Mouse (Mus musculus): ENCODE results near the gene Zc3h12d.

Zc3h12d gene

DNA sequence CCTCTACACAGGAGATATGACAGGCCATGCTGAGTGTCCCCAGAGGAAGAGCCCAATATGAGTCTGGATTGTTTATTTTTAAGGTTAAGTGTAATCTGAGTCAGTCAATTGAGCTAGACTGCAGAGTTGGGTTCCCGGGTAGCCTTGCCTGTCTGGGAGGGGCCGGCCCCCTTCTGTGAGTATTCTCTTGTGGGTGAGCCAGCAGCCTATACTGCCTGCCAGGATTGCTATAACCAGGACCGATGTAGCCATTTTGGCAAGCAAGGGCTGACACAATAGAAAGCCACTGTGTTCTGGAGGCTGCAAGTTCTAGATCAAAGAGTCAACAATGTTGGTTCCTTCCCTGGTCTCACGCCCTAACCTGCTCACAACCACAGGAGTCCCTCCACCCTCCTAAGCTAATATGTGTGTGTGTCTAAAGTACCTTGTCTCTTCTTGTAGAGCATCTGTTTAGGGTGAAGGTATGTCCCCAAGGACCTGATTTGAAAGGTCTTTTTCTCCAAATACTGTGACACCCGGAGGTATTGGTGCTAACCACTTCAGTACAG lies 6.7 kb downstream of the Zc3h12d start:
- DNase-seq (ENCODE audit: low spot score in 2 of 2) = no peak

DNA sequence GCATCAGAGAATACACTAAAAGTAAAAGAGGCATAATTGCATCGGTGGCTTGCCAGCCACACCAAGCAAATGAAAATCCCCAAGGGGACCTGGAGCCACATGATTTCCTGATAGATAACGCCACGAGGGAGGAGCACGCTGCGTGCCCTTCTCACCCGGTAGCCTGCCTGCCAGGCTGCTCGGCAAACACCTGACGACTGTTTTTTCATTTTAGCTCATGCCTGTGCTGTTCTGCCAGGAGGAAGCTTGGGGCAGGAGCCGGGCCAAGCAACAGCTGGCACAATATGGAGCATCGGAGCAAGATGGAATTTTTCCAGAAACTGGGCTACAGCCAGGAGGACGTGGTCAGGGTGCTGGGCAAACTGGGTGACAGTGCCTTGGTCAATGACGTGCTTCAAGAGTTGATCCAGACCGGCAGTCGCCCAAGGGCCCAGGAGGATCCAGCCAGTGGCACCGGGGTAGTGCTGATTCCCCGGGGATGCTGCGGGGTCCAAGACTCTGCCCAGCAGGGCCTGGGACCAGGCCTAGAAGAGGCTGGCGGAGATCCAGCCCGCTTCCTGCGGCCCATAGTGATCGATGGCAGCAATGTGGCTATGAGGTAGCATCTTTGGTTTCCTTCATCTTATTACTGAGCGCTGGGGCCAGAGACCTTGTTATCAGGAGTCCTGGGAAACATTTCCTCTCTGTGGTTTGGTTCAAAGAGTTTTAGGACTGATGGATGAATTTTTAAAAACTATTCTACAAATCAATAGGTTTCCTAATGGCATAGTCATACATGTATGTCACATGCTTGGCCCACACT lies 7.5 kb downstream of the Zc3h12d start:
- peak in 1 of 2 experiments; percentile 21 for DNase-seq (ENCODE audit: low spot score in 2 of 2)

DNA sequence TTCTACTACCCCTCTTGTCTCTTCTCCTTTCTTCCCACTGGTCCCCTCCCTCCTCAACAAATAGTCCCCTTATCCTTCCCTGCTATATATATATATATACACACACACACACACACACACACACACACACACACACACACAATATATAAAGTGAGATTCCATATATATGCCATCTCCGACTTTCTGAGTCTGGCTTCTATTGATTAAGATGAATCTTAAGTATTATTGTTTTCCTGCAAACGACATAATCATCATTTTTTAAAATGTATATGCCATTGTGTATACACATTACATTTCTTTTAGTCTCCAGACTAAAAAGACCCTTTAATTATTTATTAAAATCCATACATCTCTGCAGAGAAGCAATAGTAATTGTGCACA lies 8.1 kb downstream of the Zc3h12d start:
- no peak for DNase-seq (ENCODE audit: low spot score in 2 of 2)

DNA sequence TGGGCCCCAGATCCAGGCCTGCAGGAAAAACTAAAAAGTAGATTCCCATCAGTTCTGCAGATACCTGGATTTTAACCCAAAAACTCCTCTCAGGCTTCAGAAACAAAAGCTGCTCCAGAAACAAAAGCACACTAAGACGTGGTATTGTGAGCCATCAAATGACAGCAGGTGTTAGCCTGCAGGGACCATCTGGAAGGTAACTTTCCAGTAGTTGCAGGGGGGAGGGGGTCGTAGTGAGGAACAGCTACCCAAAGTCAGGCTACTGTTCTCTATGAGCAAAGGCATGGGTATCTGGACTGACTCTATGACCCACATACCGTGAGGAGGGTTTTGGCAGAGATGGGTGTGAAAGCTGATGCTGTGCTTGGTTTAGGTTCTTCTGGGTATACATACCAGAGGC lies 8.5 kb downstream of the Zc3h12d start:
- no peak for DNase-seq (ENCODE audit: low spot score in 2 of 2)

DNA sequence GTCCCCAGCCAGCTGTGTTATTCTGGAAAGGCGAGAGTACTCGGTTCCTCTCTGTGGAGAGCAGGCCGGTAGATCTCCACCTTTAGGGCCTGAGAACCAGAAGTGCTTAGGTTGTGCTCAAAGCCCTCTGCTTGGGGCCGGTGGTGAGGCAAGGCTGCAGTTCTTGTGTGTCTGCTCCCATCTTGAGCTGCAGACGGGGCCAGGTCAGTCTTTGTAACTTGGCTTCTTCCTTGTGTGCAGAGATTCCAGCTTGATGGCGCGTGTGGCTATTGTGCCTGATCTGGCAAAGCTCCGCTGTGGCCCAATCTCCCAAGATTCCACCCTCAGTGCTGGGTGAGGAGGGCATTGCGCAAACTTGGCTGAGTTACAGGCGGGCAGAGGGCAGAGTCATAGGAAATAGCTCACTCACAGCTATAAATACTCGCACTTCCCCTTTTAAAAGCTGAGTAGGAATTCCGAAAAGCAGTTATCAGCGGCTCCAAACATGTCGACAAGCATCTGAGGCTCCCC lies 9.4 kb downstream of the Zc3h12d start:
- no peak for DNase-seq (ENCODE audit: low spot score in 2 of 2)

DNA sequence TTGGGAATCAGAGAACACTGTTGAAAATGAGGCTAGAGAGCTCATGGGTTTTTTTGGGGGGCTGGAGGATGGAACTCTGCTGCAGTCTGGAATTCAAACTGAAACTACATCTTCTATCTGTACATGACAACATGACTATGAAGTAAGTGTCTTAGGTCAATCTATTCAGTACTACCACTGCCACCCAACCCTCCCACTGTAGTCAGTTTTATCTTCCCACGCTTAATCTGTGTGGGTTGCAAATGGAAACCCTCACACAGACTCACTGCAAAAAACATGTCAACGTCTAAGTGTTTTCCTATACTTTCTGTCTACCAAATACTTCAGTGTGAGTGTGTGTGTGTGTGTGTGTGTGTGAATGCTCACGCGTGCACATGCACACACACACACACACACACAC lies 10.9 kb downstream of the Zc3h12d start:
- no peak for DNase-seq (ENCODE audit: low spot score in 2 of 2)

DNA sequence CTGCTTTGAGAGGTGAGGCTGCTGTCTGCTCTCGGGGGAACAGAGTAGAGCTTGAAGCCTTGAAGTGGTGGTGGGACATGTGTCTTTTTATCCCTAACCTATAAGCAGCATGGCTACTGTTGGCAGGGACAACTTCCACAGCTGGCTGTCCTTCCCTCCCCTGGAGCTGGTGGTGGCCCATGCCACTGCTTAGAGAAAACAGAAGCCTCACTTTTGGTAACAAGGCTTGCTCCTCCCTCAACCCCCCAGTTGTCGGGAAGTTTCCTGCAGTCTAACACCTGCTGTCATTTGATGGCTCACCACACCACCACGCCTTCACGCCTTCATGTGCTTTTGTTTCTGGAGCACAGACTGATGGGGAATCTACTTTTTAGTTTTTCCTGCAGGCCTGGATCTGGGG lies 11.9 kb downstream of the Zc3h12d start:
- no peak for DNase-seq (ENCODE audit: low spot score in 2 of 2)

DNA sequence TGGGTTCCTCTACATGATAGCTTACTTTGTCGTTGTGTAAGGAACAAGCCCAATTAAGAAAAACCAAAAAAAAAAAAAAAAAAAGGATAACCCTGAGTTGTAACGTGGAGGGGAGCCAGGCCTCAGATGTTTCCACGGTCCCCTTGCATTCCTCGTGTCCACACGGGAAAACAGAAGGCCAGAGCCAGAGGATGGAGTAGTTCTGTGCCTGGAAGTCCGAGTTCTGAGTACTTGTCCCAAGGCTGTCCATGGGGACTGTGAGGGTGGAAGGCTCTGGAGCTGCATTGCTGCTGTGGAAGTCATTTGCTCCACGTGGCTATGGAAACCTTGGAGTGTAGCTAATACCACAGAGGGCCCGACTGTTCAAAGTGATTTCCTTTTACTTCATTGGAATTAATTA lies 12.9 kb downstream of the Zc3h12d start:
- no peak for DNase-seq (ENCODE audit: low spot score in 2 of 2)

DNA sequence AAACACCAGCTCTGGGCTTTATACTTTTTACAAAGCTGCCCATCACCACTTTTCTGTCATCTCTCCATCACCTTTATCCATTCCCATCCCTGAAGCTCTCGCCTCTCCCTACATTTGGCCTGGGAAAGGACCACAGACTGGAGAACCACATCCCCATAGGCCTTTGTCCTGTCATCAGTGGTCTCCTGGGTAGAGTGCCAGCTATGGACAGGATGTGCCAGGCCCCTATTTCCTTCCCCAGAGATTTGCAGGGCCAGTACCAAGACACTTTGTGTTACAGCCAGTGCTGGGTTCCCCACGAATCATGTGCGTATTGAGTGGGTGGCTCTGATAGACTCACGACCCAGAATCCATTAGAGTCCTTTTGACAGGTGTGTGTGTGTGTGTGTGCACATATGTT lies 13.7 kb downstream of the Zc3h12d start:
- DNase-seq (ENCODE audit: low spot score in 2 of 2) = no peak

DNA sequence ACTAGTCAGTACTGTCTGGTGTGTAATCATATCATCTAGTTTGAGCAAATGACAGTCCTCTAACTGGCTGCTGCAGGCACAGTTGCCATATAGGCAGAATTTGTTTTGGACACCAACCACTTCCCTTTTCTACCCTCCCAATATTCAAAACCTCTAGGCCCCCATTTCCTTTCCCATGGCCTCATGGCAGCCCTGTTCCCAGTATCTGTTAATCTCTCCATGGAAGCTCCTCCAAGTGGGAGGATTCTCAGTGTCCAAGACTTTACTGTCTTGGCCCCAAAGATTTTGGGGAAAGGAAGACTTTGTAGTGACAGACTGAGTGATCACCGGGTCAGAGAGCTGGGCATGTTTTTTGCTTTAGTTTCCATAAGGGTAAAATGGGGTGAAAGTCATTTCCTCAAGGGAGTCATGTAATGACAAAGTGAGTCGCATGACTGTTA lies 14.9 kb downstream of the Zc3h12d start:
- DNase-seq (ENCODE audit: low spot score in 2 of 2) = no peak

DNA sequence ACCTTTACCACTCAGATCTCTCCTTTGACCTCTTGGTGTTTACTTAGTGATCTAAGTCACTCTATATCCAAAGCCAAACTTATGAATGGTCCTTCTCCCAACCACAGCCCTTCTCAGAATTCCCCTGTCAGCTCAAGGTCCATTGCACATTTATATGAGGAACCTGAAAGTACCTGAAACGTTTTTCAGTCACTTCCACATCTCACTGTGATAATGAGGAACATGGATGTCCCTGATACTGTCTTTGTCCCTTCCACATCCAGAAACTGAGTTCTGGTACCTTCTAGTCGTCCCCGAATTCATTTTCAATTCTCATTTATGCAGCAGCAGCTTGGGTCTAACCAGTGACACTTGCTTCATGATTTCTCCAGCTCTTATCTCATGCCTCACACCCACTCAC lies 19.6 kb downstream of the Zc3h12d start:
- no peak for DNase-seq (ENCODE audit: low spot score in 2 of 2)

DNA sequence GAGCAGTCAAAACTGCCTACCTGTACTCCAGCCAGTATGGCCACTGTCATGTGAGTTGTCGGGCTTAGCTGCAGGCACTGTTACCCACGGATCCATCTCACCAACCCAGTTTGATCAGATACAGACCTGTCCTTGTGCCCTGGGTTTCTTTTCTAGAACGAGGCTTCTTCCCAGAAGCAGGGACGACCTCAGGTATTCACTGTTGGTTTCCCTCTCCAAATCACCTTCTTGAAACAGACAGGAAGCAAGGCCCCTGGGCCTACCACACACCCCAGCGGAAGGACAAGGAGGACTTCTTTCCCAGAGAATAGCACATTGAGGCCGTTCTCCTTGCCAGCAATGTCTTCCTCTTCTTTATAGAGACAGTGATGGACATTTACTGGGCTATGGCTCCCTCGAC lies 28.2 kb downstream of the Zc3h12d start:
- DNase-seq (ENCODE audit: low spot score in 2 of 2) = no peak

DNA sequence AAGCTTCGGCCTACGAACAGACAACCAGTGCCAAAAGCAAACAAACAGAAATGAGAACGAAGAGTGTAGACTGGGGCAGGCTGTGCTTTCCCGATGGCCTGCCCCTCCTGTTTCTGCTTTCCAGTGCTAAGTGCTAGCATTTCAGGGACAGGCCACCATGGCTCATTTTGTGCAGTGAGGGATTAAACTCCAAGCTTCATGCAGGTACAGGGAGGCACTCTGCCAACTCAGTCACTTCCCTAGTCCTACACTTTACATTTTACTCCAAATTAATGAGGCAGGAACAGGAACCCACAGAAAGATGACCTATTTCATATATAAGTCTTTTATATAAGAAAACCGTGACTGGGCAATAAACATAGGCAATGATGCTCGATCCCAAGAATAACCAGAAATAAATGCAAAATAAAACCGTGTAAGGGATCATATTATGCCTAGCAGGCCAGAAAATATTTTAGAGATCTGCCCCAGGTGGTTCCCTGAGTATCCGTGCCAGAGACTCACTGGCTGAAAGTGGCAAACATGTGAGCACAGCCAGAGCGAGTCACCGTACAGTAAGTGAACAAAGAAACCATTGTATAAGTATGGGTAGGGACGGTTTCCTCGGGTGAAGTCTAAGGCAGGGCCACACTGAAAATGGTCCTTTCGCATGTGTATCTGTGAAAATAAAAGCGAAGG lies 29.1 kb downstream of the Zc3h12d start:
- no peak for DNase-seq (ENCODE audit: low spot score in 2 of 2)

DNA sequence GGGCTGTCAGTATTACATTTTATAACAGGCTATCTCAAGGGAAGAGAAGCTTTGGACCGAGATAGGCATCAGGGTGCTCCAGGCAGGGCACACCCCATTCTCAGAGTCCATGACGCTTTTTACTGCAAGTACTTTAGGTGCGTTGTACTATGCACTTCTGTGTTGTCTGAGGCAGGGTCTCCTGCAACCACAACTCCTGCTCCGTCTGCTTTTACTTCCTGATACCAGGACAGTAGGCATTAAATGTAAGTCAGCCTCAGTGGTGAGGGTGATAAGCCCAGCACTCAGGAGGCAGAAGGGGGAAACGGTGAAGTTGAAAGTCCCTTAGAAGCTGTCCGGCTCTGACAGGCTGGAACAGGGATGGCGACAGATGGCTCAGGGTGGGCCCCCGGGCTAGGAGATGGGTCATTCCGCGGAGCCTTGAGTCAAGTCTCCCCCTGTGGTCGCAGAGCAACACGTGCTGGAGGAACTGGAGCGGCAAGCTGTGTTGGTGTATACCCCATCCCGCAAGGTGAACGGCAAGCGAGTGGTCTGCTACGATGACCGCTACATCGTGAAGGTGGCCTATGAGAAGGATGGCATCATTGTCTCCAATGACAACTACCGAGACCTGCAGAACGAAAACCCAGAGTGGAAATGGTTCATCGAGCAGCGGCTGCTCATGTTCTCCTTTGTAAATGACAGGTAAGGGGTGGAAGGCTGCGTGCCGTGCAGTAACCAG lies 29.8 kb downstream of the Zc3h12d start:
- no peak for DNase-seq (ENCODE audit: low spot score in 2 of 2)

DNA sequence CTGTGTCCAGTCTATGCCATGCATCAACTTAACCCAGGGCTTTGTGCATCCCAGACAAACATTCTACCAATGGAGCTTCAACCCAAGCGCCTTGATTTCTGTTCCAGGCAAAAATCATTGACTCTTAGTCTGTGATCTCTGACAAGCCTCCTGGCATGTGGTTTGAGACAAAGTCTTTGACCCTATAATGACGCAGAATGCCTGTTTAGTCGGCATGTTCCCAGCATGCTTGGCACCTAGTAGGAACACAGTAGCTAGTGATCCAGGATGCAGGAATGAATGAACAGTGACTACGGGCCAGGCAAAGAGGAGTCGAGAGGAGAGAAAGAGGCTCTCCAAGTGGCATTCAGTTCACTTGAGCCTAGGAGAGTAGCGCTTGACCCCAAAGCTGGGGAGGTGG lies 31.1 kb downstream of the Zc3h12d start:
- no peak for DNase-seq (ENCODE audit: low spot score in 2 of 2)

DNA sequence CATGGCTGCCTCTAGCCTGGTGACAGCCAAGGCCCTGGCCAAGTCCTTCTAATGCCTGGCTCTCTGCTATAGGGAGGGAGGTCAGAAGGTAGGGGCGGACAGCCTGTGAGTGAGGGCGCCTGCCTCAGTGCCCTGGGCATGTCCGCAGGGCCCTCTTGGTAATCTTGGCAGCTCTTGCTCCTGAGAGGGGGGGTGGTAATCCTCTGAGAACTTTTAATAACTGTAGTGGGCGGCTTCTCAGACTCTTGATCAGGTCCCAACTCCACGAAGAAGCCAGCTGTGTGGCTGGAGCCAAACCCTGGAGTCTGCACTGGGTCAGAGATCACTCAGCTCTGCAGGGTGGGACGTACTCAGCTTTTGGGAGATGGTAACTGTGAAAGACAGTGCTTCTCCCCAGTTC lies 31.9 kb downstream of the Zc3h12d start:
- DNase-seq (ENCODE audit: low spot score in 2 of 2) = no peak

DNA sequence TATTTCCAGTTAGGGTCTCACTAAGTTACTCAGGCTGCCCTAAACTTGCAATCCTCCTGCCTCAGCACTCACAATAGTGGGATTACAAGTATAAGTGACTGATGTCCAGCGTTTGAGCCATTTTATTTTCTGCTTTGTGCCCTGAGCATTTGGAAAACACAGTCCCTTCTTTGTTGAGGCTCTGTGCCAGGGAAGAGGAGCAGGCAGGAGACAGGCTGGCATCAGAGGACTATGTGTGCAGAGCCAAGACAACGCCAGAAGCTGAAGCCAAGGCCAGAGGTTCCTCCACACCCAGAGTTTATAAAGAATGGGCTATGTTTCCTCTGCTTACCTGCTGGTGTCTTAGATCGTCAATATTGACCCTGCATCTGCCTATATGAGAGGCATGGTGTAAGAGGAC lies 32.5 kb downstream of the Zc3h12d start:
- DNase-seq (ENCODE audit: low spot score in 2 of 2) = no peak

DNA sequence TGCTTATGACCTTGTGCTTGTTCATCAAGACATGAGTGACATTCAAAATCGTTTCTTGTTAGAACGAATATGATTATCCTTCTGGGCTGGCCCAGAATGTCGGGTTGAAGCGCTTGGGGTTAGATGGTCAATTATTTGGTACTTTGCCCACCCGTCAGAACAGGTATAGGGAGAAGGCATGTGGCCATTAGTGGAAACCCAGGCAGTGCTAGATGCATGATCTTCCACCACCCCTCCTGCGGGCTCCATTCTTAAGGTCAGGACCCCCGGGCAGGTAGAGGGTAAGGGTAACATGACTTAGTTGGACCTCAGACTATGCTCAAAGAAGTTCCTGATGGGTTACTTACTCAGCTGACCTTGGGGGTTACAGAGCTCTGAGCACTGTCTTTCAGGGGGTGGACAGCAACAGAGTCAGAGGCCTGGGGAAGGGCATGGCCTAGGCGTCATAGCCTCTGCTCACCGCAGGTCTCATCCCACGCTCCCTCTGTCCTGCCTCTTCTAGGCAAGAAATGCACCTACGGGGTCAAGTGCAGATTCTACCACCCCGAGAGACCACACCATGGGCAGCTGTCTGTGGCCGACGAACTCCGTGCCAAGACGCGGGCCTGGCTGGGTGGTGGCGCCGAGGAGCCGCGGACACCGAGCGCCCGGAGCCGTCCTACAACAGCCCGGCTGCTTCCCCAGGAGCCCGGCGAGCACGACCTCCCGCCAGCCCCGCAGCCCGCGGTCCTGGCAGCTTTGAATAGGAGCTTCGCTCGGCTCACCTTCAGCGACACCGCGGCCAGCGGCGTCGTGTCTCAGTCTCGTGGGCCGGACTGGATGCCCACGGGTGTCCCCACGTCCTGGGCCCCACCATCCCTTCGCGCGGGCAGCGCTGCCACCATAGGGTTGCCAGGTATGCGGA lies 34.7 kb downstream of the Zc3h12d start:
- DNase-seq (ENCODE audit: low spot score in 2 of 2) = peak in 1 of 2 experiments; percentile 33

DNA sequence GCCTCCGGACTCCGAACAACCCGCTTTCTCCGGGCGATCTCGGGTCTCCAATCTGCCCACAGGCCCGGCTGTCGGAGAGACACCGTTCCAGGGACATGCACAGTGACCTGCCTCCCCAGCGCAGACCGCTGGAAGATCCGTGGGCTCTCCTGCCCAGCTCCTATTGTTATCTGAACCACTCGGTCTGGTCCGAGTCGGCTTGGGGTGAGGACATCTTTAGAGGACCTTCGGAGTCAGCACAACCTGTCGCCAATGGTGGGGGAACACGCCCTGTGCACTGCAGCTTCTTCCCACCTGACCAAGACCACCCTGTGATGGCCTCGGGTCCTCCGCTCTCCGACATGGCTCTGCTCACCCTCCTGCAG lies 35.4 kb downstream of the Zc3h12d start:
- DNase-seq (ENCODE audit: low spot score in 2 of 2) = no peak

DNA sequence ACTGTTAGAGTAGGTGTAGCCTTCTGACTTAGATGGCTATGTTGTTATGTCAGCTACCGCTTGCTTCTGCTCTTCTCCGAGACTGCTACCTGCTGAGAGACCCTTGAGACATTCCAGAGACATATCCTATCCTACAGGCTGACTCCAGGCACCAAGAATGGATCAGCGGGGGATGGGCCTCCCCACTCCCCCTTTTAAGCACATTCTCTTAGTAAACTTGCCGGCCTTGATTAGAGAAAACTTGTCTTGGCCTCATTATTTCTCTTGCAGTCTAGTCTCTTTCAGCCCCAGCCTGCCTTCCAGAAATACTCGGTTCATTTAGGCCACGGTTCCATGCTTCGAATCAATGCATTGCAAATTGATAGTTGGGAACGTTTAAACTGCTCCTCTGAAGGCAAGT lies 37.5 kb downstream of the Zc3h12d start:
- DNase-seq (ENCODE audit: low spot score in 2 of 2) = no peak

DNA sequence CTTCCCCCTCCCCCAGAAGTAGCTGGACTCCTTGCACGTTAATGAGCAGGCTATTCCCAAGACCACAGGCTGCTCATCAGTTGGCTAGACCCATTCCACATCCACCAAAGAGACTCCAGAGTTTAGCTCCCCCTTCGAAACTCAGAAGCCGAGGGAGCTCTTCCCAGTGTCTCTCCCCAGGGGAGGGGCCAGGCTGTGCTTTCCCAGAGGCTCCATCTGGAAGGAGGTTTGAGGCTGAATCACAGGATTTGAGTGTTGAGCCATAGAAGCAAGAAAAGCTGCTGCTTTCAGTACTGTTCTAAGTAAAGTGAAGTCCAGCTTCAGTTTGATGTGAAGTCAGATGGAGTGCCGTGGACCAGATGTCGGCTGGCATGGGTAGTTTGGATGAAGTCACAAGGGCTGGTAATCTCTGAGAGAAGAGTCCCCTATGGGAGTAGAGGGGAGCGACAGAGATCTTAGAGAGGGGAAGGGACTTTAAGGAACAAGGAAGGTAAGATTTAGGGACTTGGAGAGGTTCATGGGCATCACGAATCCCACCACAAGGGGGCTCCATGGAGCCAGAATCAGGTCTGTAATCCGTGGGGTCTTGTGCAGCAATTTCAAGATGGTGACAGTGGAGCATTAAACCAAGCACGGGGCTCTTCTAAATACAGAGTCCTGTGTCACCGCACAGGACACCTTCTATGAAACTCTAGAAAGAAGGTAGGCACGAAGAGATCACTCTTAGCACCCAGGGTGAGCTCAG lies 38.5 kb downstream of the Zc3h12d start:
- DNase-seq (ENCODE audit: low spot score in 2 of 2) = no peak

Measured in cerebellum, postnatal 4 days (tissue).